Mouse (Mus musculus): Measurements from ENCODE around the gene Gm49393.

Gene Gm49393

GRCm38 (mm10) chr13:60813722-60814121 lies 121.7 kb downstream of the Gm49393 start:
- ChIA-PET CTCF (no interaction called here), POLR2A (no interaction called here)

GRCm38 (mm10) chr13:60812768-60813167 lies 122.6 kb downstream of the Gm49393 start:
- CTCF ChIA-PET = no interaction called here
- POLR2A ChIA-PET = no interaction called here

GRCm38 (mm10) chr13:60809690-60810089 lies 125.7 kb downstream of the Gm49393 start:
- POLR2A ChIA-PET = no interaction called here
- CTCF ChIA-PET = no interaction called here

Measured in embryonic stem cell, embryonic (primary cell).